Mouse (Mus musculus): ENCODE measurements at regions not wholly inside any gene's neighbourhood (a gene's known extent, or its start where the extent isn't known, plus 50 kb on each side); places are given as distances from the start of the nearest gene placed in this dataset.

- in situ Hi-C loops (cut with MboI, MseI): no loop called here
Measured at GRCm38 (mm10) chr10:96550266-96550665, 66.5 kb upstream of the Btg1 start.

- in situ Hi-C loops (cut with MboI, MseI): no loop called here
Measured at GRCm38 (mm10) chr10:96557336-96557735, 59.5 kb upstream of the Btg1 start.

- in situ Hi-C loops (cut with MboI, MseI): no loop called here
Measured at GRCm38 (mm10) chr10:96565343-96565742, 51.5 kb upstream of the Btg1 start.

All from T-helper 2 cell (primary cell).